Mouse (Mus musculus): ENCODE measurements at regions not wholly inside any gene's neighbourhood (a gene's known extent, or its start where the extent isn't known, plus 50 kb on each side); places are given as distances from the start of the nearest gene placed in this dataset.
A peak's percentile ranks its signal among the peaks of the same experiment; 100 is the strongest.

GRCm38 (mm10) chr11:26961336-26961980, 367.7 kb upstream of the Vrk2 start:
- TF ChIP-seq CTCF (IDR thresholded peaks at IDR 0.05; ENCODE audit: low read depth) = peak; percentile 84
- no peak for TF ChIP-seq EP300 (IDR thresholded peaks at IDR 0.05; ENCODE audit: low read depth)

Measured in heart, postnatal 0 days (tissue).